Mouse (Mus musculus): ENCODE results near the gene Cpb1. TPM values are rescaled to one million over a fixed set of nuclear protein-coding genes. Genes with fewer than 3 reads are reported as not detected.

Gene Cpb1
- under 1 TPM in 1 of 2 experiments, not detected in 1; 0.14 TPM for total RNA-seq (2021)
- long read RNA-seq, experiment 1: 0 reads
- long read RNA-seq, experiment 2: 0 reads

- DNase-seq (ENCODE audit: low spot score in 2 of 2): no peak
Measured at GRCm38 (mm10) chr3:20275633-20276032, at the start of gene Cpb1. Cpb1 (minus strand) TSS chr3:20275733.

GRCm38 (mm10) chr3:20317233-20317632 lies 41.7 kb upstream of the Cpb1 start:
- no peak for DNase-seq (ENCODE audit: low spot score in 2 of 2)

DNA sequence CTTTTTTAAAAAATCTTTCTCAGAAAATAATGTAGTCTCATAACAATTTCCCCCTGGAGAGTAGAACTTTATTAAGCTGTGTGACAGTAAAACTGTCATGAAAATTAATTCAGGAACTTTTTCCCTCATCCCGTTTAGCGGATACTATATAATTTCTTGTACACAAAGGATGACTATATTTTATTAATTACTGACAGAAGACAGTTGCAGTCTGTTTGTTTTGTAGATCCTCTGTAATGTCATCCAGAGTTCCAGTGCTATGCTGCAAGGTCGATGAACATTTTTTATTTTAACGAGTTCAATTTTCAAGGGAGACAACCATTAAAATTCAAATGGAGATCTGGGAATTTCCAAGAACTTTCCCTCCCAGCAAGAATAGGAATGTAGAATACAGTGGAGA lies 33.6 kb upstream of the Cpb1 start:
- no peak for DNase-seq (ENCODE audit: low spot score in 2 of 2)

DNA sequence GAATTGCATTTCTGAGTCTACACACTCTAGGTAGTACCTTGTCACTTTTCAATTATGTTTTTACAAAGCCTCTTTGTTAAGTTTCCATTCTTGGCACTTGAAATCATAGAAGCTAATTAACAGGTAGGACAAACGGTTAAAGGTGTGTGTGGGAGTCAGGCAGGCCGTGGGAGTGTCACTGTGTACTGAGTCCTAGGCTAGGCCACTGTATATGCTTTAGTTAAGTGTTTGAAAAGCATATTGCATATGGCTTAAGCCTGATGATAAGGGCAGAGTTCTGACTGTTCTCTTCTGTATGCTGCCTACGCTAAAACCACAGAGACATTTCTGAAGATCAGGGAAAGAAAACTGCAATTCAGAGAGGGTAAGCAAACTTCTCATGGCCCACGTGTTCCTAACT lies 31.7 kb upstream of the Cpb1 start:
- DNase-seq (ENCODE audit: low spot score in 2 of 2): no peak

- DNase-seq (ENCODE audit: low spot score in 2 of 2): no peak
Measured at GRCm38 (mm10) chr3:20304758-20305352, 29.3 kb upstream of the Cpb1 start.

DNA sequence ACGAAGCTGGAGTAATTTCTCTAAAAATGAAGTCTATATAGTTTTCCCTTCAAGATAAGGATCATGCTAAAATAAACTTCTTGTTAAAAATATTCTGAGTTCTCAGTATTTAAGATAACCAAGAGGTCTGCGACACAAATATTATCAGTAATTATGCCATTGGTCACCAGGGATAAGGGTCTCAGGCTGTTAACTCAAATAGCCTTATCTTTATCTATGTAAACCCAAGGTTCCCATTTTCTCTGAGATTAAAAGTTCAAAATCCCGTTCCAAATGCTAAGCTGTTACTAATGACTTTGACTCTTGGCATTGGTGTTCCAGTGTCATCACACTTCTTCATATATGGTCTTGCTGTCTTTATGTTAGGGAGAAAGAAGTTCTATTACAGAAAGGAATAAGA lies 20.0 kb upstream of the Cpb1 start:
- DNase-seq (ENCODE audit: low spot score in 2 of 2): no peak

GRCm38 (mm10) chr3:20294542-20295348 lies 19.2 kb upstream of the Cpb1 start:
- DNase-seq (ENCODE audit: low spot score in 2 of 2): no peak

DNA sequence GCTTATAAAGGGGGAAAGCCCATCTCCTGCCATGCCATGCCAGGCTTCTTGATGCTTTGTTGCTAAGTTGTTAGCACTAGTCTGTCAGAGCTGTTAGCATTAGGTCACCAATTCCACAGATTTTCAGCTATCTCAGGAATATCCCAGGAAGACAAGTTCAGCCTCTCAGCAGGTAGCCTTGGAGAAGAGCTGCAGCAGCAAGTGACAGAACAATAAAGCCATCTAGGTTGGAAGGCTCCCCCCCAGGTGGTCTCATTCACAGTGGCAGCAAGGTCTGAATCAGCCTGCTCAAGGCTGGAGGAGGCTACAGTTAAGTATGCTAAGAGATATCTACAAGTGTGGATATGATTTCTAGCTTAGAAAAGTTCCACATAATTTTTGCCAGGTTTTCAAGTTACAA lies 15.8 kb upstream of the Cpb1 start:
- no peak for DNase-seq (ENCODE audit: low spot score in 2 of 2)

- no peak for DNase-seq (ENCODE audit: low spot score in 2 of 2)
Measured at GRCm38 (mm10) chr3:20288761-20289160, 13.2 kb upstream of the Cpb1 start.

- no peak for DNase-seq (ENCODE audit: low spot score in 2 of 2)
Measured at GRCm38 (mm10) chr3:20281796-20282195, 6.3 kb upstream of the Cpb1 start.

- no peak for DNase-seq (ENCODE audit: low spot score in 2 of 2)
Measured at GRCm38 (mm10) chr3:20254566-20255479, 20.7 kb downstream of the Cpb1 start.

DNA sequence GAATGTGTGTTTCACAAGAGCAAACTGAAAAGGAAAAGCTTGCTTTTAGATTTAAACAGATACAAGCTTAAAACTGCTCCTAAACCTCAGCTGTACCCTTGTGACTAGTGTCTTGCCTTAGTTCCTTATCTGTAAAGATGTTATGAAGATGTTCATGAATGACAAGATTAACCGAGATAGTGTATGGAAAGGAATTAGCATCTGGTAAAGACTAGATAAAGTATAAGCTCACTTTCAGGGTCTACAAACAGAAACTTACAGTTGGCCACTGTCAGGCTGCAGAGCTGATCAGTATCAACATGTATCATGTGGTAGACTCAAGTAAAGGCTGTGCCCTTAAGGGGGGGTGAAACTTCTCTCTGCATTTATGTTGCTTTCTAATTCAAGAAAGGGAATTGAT lies 31.6 kb downstream of the Cpb1 start:
- DNase-seq (ENCODE audit: low spot score in 2 of 2): no peak

- no peak for DNase-seq (ENCODE audit: low spot score in 2 of 2)
Measured at GRCm38 (mm10) chr3:20242050-20242449, 33.5 kb downstream of the Cpb1 start, which contains the start of gene Cpa3. Cpa3 (minus strand) TSS chr3:20242181.

DNA sequence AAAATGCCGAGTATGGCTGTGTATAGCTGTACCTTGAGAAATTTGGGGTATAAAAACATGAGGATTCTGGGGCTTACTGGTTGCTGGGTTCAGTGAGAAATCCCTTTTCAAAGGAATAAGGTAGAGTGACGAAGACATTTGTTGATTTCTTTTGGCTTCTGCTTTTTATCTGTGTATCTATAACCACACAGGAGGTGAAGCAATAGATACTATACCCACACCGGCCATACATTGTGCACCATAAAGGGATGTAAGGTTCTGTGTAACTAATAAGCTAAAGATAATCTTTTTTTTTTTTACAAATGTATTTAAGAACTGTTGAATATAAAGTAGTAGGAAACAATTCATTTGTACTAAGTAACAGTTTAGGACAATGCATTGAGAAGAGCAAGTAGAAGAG lies 35.8 kb downstream of the Cpb1 start:
- DNase-seq (ENCODE audit: low spot score in 2 of 2): no peak

DNA sequence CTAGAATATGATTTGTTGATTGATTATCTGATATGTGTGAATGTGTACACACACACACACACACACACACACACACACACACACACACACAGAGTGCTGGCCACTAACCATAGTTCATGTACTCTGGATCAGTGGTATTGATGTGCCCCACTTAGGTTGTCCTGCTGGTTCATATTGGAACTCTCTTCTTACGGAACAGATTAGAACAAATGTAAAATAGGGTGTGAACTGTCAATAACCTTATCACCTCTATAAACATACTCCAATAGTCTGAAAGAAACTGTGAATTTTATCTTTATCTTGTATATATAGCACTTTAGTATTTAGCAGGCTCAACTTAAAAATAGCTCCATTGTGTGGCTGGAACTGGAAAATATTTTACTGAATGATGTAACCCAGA lies 38.6 kb downstream of the Cpb1 start:
- no peak for DNase-seq (ENCODE audit: low spot score in 2 of 2)

DNA sequence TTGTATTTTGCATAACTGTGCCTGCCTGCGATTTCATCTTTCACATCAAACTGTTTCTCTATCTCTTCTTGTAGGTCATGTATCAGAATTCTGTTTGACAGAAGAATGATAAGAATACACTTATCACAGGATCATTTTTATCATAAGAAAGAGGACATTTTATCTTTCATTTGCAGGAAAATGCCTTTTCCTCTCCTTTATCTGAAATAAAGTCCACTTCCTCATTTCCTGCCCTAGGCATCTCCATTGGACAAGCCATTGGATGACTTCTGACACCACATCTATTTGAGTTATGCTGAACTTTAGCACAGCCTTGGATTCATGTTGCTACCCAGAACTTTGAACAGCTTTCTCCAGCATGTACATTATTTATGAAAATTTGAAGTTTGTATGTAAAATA lies 46.5 kb downstream of the Cpb1 start:
- DNase-seq (ENCODE audit: low spot score in 2 of 2): no peak

- no peak for DNase-seq (ENCODE audit: low spot score in 2 of 2)
Measured at GRCm38 (mm10) chr3:20225429-20225828, 50.1 kb downstream of the Cpb1 start.

DNA sequence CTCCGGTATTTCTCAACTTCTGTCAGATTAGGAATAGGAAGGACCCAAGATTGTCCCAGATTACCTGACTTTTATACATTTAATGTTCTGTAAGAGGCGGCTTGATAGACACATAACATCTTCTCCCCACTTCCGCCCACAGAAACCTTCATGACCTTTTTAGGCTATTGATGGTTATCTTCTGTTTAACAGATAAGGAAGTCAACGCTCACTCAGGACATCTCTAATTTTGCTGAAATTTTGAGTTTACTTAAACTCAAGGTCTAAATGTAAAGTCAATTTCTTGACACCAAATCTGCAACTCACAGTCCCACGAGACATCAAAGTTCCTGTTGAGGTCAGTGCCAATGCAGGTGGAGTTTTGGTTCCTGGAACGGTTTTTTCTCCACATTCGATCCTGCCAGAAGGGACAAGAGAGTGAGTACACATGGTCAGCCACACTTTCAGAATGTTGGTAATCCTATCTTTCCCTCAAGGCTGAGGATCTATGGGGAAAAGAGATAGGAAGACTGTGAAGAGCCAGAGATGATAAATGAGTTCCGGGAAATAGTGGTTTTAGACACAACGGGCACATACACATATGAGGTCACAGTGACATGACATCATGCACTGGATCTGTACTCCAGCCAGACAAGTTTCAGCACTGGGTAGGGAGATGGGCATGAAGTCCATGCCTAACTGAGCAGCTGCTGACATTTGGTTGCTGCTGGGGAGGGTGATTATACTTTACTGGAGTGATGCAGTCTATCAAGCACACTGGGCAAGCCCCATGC lies 52.4 kb downstream of the Cpb1 start:
- DNase-seq (ENCODE audit: low spot score in 2 of 2): no peak

DNA sequence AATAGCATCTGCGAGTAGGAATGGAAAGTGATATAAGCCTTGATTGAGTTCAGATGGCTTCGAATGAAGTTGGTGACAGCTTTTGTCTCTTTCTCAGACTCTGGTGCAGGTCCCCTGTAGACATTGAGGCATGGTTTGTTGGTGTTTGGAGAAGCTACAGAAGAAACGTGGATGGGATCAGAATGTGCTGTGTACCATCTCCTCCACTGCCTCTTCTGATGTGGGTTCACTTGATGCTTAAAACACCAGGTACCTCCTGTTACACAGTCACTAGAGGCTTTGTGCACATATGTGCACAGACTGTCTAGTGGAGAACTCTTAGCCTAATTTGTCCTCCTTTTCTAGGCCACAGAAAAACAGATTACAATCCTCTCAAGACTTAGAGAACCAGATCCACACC lies 53.4 kb downstream of the Cpb1 start:
- no peak for DNase-seq (ENCODE audit: low spot score in 2 of 2)

- DNase-seq (ENCODE audit: low spot score in 2 of 2): peak; percentile 48 to 63
Measured at GRCm38 (mm10) chr3:20198869-20199268, 76.7 kb downstream of the Cpb1 start.
